Mouse (Mus musculus) forebrain, embryonic 16.5 days (tissue): ENCODE measurements around the gene Scamp5. TPM values are rescaled to one million over a fixed set of nuclear protein-coding genes. Genes with fewer than 3 reads are reported as not detected.

ENCODE experiments used
- ATAC-seq: fragments of 200-750 bp; cut with Nextera tagmentation; 2 replicates; pipeline ENCODE4 v1.8.0; 2017; ENCODE audit warnings: mild to moderate bottlenecking, moderate library complexity
- H3K27ac ChIP-seq: fragments of 300-500 bp; sonication (generic); 2 replicates; pipeline ENCODE4 v1.5.1; 2014; ENCODE audit warnings: low read length, control low read depth
- H3K27me3 ChIP-seq: fragments of 300-500 bp; sonication (generic); replicated peaks from 2 replicates; pipeline ENCODE4 v1.6.1; 2014; ENCODE audit warnings: low read length; ENCODE audit not compliant: control insufficient read depth, insufficient read depth
- H3K36me3 ChIP-seq: fragments of 300-500 bp; sonication (generic); 2 replicates; pipeline ENCODE4 v1.6.1; 2014; ENCODE audit not compliant: control insufficient read depth, insufficient read depth
- H3K4me1 ChIP-seq: fragments of 300-500 bp; sonication (generic); replicated peaks from 2 replicates; pipeline ENCODE4 v1.6.1; 2014; ENCODE audit warnings: low read length; ENCODE audit not compliant: control insufficient read depth, insufficient read depth
- H3K4me2 ChIP-seq: fragments of 300-500 bp; sonication (generic); 2 replicates; pipeline ENCODE4 v1.6.1; 2014; ENCODE audit warnings: mild to moderate bottlenecking, low read length, control low read depth
- H3K4me3 ChIP-seq: fragments of 300-500 bp; sonication (generic); replicated peaks from 2 replicates; pipeline ENCODE4 v1.5.1; 2014; ENCODE audit warnings: mild to moderate bottlenecking, low read length, control low read depth
- H3K9ac ChIP-seq: fragments of 300-500 bp; sonication (generic); replicated peaks from 2 replicates; pipeline ENCODE4 v1.6.1; 2014; ENCODE audit warnings: low read depth, low read length, control low read depth
- H3K9me3 ChIP-seq: fragments of 300-500 bp; sonication (generic); 2 replicates; pipeline ENCODE4 v1.6.1; 2016; ENCODE audit warnings: low read length; ENCODE audit not compliant: control insufficient read depth
- whole genome bisulfite sequencing: fragments of 180-500 bp; shearing (Covaris S2); extraction: QIAGEN DNeasy Blood & Tissue Kit; methylation state at CpG from one replicate; pipeline ENCODE4 v1.1.7; 2014; 5-methylcytosine and 5-hydroxymethylcytosine counted together
- polyA plus RNA-seq: library from polyadenylated mRNA; unstranded; fragments of >200 nt; fragmentation: Nextera tagmentation; extraction: Ambion mirVana; gene quantifications from 2 replicates; pipeline ENCODE4 v1.2.1, GENCODE M21; 2015

The Scamp5 gene
- polyA plus RNA-seq, 1 experiment from 2014 or later, result 135 TPM

DNA sequence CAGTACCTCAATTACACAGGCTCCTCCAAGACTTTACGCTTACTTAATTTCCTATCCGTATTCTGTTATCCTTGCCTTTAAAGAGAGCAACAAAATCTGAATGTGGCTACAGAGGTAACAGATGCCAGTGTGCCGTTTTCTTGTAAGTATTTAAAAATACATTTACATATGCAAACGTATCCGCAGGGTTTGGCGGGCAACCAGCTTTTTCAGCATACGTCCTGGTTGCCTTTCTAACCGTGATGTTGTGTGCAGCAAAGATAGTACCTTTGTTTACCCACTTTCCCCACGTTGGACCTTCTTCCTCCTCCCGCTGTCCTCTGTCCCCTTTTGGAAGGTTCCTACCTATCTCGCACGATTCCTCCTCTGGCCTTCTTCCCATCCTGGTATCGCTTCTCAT is 33.6 kb upstream of the Scamp5 start:
- Histone ChIP-seq H3K27ac (peak overlapping the region; percentile 94), H3K4me1 (peaks cover 65% of the 10 kb centered on the region), H3K27me3 (peaks cover 16% of the 10 kb centered on the region), H3K4me3 (peak overlapping the region; percentile 37), H3K9ac (peak overlapping the region; percentile 49), H3K9me3 (no peaks in the 10 kb centered on the region), H3K4me2 (peak overlapping the region; percentile 72), H3K36me3 (no peaks in the 10 kb centered on the region)
- WGBS, result 1% methylated on average over 13 of the region's 13 CpGs
- ATAC-seq, result peak; percentile 6; the same call in 1 of the 2 replicates

DNA sequence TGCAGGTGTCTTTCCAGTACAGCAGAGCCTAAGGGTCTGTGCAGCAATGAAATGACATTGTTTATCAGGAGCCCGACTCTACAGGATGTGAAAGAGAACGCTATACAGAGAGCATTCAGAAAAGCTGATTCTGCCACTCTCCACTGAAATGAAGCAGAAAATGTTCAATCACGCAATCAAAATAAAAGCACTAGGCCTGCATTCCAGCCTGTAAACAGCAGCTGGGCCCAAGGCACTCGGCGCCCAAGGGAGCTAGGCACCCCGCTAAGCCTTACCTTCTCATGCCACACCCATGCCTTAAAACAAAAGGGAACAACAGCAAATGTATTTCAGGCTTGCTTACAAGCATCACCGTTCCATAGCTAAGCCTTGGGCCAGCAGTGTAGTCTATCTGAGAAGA is 30.7 kb upstream of the Scamp5 start:
- Histone ChIP-seq H3K27me3 (peaks cover 1% of the 10 kb centered on the region; the same call in 1 of the 2 replicates), H3K9me3 (no peaks in the 10 kb centered on the region), H3K4me3 (no peak overlapping the region), H3K4me1 (peaks cover 44% of the 10 kb centered on the region), H3K36me3 (no peaks in the 10 kb centered on the region), H3K4me2 (0 out of 2 replicates have a peak overlapping the region, but pooled peaks have one; percentile 25), H3K9ac (no peak overlapping the region), H3K27ac (peak overlapping the region; percentile 82)
- WGBS, result 27% methylated on average over 7 of the region's 7 CpGs
- ATAC-seq, result no peak

DNA sequence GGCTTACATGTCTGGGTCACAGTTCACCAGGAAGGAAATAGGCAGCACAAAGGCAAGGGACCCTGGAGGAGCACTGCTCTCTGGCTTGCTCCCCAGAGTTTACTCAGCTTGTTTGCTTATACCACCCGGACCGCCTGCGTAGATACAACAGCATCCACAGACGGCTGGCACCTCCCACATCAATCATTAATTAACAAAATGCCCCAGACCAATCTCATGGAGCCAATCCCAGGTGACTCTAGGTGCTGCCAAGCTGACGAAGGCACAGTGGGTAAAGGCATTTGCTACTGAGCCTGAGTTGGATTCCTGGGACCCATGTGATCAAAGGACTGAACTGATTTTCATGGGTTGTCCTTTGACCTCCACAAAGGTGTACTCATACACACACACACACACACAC is 29.4 kb upstream of the Scamp5 start:
- H3K36me3 ChIP-seq, result no peaks in the 10 kb centered on the region
- H3K4me1 ChIP-seq, result peaks cover 31% of the 10 kb centered on the region
- H3K27me3 ChIP-seq, result no peaks in the 10 kb centered on the region
- no peak overlapping the region for H3K27ac ChIP-seq
- WGBS, result 69% methylated on average over 5 of the region's 5 CpGs
- no peak overlapping the region for H3K4me2 ChIP-seq
- H3K9me3 ChIP-seq, result no peaks in the 10 kb centered on the region
- ATAC-seq, result no peak
- H3K9ac ChIP-seq, result no peak overlapping the region
- H3K4me3 ChIP-seq, result no peak overlapping the region

DNA sequence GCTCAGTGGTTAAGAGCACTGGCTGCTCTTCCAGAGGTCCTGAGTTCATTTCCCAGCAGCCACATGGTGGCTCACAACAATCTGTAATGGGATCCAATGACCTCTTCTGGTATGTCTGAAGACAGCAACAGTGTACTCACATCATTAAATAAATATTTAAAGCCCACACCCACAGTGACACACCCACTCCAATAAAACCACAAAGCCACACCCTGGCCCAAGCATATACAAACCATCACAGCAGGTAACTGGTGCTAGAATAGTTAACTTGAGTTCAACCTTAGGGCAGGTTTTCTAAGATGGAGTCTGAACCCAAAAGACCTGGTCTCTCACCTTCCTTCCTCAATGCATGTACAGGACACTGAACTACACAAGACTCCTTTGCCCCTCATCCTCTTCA is 27.1 kb upstream of the Scamp5 start:
- no peak for ATAC-seq

DNA sequence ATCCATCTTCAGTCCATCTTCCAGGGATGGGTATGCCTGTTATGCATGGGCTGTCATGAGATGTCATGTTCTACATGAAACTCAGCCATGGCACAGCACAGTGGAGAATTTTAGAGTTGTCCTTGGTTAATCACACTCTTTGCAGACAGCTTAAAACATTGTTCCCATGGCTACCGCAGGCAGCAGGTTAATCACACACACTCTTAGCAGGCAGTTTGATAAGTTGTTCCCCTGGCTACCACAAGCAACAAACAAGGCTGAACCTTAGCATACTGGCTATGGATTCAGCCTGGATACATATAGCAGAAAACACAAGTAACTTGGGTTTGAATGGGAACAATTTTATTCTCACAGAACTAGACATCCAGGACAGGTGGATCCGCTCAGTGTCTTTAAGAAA is 25.7 kb upstream of the Scamp5 start:
- Histone ChIP-seq H3K27ac (no peak overlapping the region), H3K9me3 (no peaks in the 10 kb centered on the region), H3K4me3 (no peak overlapping the region), H3K4me2 (no peak overlapping the region), H3K4me1 (peaks cover 8% of the 10 kb centered on the region), H3K9ac (no peak overlapping the region), H3K27me3 (no peaks in the 10 kb centered on the region), H3K36me3 (no peaks in the 10 kb centered on the region)
- WGBS, result 93% methylated on average over 2 of the region's 2 CpGs
- ATAC-seq, result no peak

More for the DNA sequence above, 27.1 kb upstream of the Scamp5 start:
- H3K4me3 ChIP-seq, result no peak overlapping the region
- peaks cover 9% of the 10 kb centered on the region for H3K4me1 ChIP-seq
- H3K9me3 ChIP-seq, result no peaks in the 10 kb centered on the region
- no peak overlapping the region for H3K27ac ChIP-seq
- no peaks in the 10 kb centered on the region for H3K36me3 ChIP-seq
- no peak overlapping the region for H3K4me2 ChIP-seq
- H3K27me3 ChIP-seq, result no peaks in the 10 kb centered on the region
- no peak overlapping the region for H3K9ac ChIP-seq

DNA sequence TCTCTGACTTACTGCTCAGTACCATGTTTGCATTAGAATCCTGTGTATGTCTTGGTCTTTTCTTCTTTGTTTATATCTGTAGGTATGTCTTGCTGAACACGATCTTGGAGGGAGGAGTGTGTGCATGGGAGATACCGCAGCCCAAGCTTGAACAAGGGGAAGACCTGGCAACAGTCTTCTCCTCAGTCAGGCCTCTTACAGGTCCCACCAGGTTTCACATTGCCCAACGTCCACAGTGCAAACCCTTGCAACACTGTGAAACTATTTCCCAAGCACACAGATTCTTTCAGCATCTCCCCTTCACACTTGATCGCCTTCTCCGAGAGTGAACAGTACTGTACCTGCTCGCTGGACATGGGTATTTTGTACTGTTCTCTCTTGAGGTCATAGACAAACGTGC is 19.9 kb upstream of the Scamp5 start:
- no peaks in the 10 kb centered on the region for H3K36me3 ChIP-seq
- H3K9me3 ChIP-seq, result no peaks in the 10 kb centered on the region
- H3K4me2 ChIP-seq, result no peak overlapping the region
- H3K9ac ChIP-seq, result no peak overlapping the region
- 70% methylated on average over 7 of the region's 7 CpGs for WGBS
- H3K27ac ChIP-seq, result no peak overlapping the region
- ATAC-seq, result no peak
- 0 out of 2 replicates have a peak, but pooled peaks cover 2% of the 10 kb centered on the region for H3K4me1 ChIP-seq
- no peak overlapping the region for H3K4me3 ChIP-seq
- peaks cover 7% of the 10 kb centered on the region; the same call in 1 of the 2 replicates for H3K27me3 ChIP-seq

DNA sequence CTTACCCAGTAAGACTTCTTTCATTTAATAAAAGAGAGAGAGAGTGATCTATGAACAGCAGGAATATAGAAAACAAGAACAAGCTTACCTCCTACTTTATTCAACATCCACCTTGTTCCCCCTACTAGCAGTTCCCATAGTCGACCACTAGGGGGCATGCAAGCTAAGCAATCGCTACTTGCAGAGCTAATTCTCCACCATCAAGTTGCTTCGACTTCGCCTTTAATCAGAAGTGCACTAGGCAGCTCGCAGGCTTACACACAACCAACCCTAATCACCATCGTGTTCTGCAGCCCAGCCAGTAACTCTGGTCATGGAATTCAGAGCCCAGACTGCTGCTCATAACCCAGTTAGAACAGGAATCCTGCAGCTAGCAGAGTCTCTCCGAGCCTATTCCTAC is 17.9 kb upstream of the Scamp5 start:
- 14% methylated on average over 7 of the region's 7 CpGs for WGBS
- ATAC-seq, result peak; percentile 84
- Histone ChIP-seq H3K36me3 (no peaks in the 10 kb centered on the region), H3K27me3 (peaks cover 7% of the 10 kb centered on the region; the same call in 1 of the 2 replicates), H3K4me2 (no peak overlapping the region), H3K9ac (no peak overlapping the region), H3K4me1 (0 out of 2 replicates have a peak, but pooled peaks cover 2% of the 10 kb centered on the region), H3K27ac (no peak overlapping the region), H3K4me3 (no peak overlapping the region), H3K9me3 (no peaks in the 10 kb centered on the region)

DNA sequence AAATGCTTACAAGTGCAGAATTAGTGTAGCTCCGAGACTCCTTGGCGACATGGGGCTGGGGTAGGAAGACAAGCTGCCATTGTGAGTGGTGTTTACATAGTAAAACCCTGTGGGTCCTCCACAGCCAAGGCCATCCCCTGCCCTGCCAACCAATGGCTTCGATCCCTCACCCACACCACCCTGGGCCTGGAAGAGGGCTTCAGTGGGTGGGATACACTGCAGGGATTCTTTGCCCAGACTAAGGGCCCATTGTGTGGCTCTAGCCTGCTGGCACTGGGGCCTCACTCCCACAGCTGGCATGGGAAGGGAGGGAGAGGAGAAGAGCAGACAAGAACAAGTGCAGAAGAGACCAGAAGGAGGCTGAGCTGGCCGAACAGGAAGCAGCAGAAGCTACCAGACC is 1.1 kb upstream of the Scamp5 start:
- WGBS, result 68% methylated on average over 4 of the region's 4 CpGs
- ATAC-seq, result no peak
- Histone ChIP-seq H3K27ac (no peak overlapping the region), H3K4me2 (no peak overlapping the region), H3K36me3 (no peaks in the 10 kb centered on the region), H3K9me3 (no peaks in the 10 kb centered on the region), H3K4me1 (peaks cover 25% of the 10 kb centered on the region), H3K4me3 (no peak overlapping the region), H3K27me3 (no peaks in the 10 kb centered on the region), H3K9ac (no peak overlapping the region)

DNA sequence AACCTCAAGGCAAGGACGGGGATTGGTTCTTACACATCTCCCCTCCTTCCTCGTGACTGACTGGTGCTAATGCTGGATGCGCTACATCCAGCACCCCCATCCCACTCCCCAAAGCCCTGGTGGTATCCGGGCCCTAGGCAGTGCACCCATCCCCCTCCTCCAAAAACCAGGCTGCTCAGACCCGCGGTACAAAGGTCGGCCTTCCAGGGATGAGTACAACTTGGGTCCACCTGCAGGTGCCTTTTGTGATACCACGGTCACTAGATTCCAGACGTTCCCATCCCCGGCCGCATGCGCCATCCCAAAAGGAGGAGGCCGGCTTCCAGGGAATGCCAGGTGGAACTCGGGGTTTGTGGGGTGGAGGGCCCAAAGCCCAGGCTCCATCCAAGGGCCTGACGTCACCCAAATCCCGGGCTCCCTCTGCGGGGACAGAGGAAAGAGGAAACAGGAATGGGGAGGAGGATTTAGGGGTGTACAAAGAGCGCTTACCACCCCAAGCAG is 539 bp downstream of the Scamp5 start:
- H3K4me2 ChIP-seq, result peak overlapping the region; percentile 86
- H3K4me3 ChIP-seq, result peak overlapping the region; percentile 92
- 0% methylated on average over 18 of the region's 18 CpGs for WGBS
- no peaks in the 10 kb centered on the region for H3K27me3 ChIP-seq
- peak overlapping the region; percentile 92 for H3K27ac ChIP-seq
- H3K4me1 ChIP-seq, result peaks cover 28% of the 10 kb centered on the region
- H3K9ac ChIP-seq, result peak overlapping the region; percentile 97
- no peaks in the 10 kb centered on the region for H3K36me3 ChIP-seq
- peak; percentile 66 for ATAC-seq
- no peaks in the 10 kb centered on the region for H3K9me3 ChIP-seq

DNA sequence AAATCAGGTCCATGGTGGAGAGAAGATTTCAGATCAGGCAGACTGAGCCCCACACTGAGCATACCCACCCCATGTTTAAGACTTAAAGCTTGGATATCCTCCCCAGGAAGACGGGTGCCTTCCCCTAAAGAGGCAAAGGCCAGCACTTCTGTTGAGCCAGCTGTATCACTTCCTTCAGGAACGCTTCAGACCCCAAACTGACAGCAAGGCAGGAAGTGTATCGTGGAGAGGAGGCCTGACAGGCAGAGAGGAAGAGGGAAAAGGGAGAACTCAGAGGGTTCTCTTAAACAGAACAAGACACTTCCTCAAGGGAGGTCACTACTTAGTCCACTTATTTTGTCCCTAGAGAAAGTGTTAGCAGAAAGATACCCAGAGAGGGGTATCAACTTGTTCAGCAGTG is 1.8 kb downstream of the Scamp5 start:
- H3K9me3 ChIP-seq, result no peaks in the 10 kb centered on the region
- H3K4me3 ChIP-seq, result no peak overlapping the region
- H3K4me2 ChIP-seq, result peak overlapping the region; percentile 86
- H3K9ac ChIP-seq, result no peak overlapping the region
- peaks cover 28% of the 10 kb centered on the region for H3K4me1 ChIP-seq
- WGBS, result 96% methylated on average over 3 of the region's 3 CpGs
- no peak overlapping the region for H3K27ac ChIP-seq
- ATAC-seq, result no peak
- no peaks in the 10 kb centered on the region for H3K27me3 ChIP-seq
- H3K36me3 ChIP-seq, result no peaks in the 10 kb centered on the region
